Mouse (Mus musculus): ENCODE results near the gene Dhrs1.
A peak's percentile ranks its signal among the peaks of the same experiment; 100 is the strongest.

Dhrs1 gene

DNA sequence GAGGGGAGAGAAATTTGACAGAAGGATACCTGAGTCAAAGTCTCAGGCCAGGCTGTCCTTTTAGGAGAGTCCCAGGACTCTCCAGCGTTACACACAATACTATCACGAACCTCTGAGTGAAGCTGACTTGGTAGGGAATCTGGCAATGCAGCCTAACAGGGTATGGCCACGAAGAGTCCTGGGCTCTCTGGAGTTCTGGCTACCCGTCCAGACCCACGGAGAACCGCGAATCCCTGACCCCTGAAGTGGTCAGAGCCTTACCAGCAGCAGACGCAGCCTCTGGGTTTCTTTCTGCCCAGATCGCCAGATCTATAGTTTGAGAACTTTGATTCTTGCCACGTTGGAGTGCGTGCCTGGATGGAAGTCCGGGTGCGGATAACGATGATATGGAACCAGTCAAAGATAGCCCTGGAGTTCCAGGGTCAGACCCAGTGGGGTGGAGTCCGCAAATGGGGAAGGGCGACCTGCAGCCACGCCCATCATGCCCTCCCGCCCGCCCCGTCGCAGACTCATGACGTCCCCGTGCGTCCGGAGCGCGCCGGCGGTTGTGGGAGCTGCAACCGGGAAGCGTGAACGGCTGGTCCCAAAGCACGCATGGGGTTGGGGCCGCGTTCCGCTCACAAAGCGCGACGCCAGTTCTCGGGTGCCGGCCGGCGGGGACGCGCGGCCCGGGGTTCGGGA lies at the start of gene Dhrs1, which contains the start of gene Nop9:
Gene Dhrs1, minus strand, starts transcription at position 511 of the 681 bp plus-strand sequence.
Gene Nop9, plus strand, starts transcription at position 514 of the 681 bp plus-strand sequence.
- no peak for DNase-seq (ENCODE audit: low read depth)

DNA sequence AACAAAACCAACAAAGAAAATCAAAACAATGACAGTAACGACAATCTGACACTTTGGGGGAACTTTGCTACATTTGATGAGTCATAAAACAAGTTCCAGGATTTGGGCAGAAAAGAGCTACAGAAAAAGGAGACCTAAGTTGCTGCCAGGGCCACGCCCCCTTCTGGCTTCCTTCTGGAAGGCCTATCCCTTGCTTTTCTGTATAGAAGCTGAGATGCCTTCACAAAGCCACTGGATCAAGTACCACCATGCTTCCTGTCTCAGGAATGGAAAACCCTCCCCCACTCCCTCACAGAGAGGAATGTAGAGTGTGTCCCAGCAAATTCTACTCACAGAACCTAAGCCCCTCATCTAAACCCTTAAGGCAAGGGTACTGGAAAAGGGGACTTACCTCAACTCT lies 48.5 kb upstream of the Dhrs1 start:
- no peak for DNase-seq (ENCODE audit: low read depth)

- no peak for DNase-seq (ENCODE audit: low read depth)
Measured at GRCm38 (mm10) chr14:55793461-55793860, 48.0 kb upstream of the Dhrs1 start.

DNA sequence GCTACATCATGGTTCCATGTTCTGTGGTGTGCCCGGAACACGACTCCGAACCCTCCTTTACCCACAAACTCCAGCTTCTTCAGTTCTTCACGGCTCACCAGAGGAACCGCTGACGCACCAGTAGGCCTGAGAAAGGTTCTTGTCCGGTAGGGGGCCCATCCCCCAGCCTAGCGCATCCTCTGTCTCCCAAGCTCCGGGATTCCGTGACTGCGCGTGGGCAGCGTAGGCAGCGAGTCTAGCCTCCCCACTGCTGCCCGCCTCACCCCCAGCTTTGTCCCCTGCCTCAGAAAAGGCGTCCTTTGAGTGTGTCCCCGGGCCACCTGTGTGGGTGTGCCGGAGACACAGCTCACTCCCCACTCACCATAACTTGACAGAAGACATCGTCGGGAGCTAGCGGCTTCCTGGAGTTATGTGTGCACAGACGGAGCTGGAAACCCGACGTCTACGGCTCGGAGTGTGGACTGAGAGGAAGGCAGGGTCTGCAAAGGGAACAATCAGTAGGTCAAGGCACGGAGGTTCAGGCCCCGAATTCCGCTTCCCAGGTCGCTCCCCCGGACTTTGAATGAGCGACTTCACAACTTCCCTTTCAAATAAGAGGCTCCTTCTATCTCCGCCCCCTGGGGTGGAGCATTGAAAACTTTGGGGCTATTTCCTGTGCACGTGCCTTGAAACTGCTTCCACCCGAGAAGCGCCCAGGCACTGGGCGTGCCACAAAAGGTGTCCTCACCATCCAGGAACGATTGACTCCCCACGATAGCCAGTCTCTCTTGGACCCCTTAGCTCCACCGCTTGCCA lies 43.0 kb upstream of the Dhrs1 start, which contains the start of gene Ripk3:
Gene Ripk3, minus strand, starts transcription at position 610 of the 795 bp plus-strand sequence.
- peak; percentile 68 for DNase-seq (ENCODE audit: low read depth)

DNA sequence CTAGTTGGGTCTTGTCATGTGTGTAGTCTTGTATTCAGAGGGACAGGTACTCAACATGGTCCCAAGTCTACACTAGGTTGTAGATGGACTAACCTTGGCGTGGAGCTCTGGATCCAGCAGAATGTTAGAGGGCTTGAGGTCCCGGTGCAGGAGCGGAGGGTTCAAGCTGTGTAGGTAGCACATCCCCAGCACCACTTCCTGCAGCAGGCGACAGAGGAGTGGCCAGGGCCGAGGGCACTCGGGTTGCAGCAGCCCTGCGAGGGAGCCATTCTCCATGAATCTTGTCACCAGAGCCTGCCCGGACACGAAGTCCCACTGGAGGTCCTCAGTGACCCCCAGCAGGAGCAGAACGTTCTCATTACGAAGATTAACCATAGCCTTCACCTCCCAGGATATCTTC lies 42.2 kb upstream of the Dhrs1 start:
- no peak for DNase-seq (ENCODE audit: low read depth)

DNA sequence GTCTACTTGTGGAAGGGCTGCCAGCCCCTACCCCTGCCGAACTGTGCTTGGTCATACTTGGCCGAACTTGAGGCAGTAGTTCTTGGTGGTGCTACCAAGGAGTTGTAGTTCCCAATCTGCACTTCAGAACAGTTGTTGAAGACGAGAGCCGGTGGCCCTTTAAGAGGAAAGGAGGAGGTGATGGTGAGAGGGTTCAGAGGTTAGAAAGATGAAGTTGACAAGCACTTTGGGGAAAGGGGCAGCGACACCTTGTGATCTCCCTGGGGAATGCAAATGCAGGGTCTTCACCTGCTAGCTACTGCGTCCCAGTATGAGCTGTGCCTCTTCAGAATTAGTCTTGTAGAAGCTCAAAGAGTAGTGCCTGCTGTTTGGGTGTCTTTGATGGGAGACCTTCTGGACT lies 39.7 kb upstream of the Dhrs1 start:
- no peak for DNase-seq (ENCODE audit: low read depth)

DNA sequence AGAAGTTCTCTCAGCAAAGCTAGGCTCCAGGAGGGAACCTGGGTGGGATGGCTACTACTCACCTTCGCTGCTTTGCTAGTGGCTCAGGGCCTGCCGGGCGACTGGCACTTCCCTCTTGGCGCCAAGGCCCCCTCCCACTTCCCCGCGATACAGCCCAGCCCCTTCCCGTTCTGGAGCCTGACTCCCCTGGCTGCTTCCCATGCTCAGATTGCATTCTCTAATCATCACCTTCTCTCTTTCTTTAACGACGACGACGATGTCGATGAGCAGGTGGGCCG lies 38.4 kb upstream of the Dhrs1 start, which contains the start of gene Adcy4:
Gene Adcy4, minus strand, starts transcription at position 138 of the 278 bp plus-strand sequence.
- no peak for DNase-seq (ENCODE audit: low read depth)

GRCm38 (mm10) chr14:55783171-55783957 lies 37.9 kb upstream of the Dhrs1 start:
- DNase-seq (ENCODE audit: low read depth) = no peak

GRCm38 (mm10) chr14:55782361-55782960 lies 37.0 kb upstream of the Dhrs1 start:
- no peak for DNase-seq (ENCODE audit: low read depth)

DNA sequence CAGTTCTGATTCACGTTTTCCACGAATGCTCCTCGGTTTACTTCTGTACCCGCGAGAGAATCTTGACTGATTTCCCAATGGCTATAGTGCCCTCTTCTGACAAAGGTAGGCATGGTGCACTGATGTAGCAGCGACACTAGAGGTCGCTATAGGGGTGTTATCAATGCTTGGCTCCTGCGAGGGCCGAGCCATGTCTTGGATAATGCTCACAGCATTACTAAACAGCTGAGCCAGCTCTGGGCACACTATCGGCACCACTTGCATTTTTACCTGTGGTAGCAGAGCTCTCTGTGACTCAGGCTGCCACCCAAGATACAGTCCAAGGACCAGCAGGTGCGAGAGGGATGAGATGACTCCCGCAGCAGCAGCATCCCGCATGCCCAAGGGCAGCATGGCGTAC lies 35.8 kb upstream of the Dhrs1 start:
- peak; percentile 56 for DNase-seq (ENCODE audit: low read depth)

DNA sequence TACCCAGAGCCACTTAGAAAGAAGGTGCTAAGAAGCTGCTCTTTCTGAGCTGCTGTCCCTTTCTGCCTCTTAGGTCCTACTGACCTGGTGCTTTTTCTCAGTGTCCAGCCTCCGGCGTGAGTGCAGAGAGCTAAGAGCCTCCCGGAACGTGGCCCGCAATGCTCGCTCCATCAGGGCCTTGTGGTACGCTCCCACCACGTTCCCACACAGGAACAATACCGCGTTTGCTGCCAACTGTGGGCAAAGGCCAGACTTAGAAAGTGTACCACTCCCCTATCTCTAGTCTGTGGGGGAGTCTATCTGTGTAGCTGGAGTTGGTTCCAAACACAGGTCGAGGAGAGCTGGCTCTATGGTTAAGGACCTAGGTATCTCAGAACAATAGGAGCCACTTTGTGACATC lies 35.2 kb upstream of the Dhrs1 start:
- DNase-seq (ENCODE audit: low read depth) = no peak

DNA sequence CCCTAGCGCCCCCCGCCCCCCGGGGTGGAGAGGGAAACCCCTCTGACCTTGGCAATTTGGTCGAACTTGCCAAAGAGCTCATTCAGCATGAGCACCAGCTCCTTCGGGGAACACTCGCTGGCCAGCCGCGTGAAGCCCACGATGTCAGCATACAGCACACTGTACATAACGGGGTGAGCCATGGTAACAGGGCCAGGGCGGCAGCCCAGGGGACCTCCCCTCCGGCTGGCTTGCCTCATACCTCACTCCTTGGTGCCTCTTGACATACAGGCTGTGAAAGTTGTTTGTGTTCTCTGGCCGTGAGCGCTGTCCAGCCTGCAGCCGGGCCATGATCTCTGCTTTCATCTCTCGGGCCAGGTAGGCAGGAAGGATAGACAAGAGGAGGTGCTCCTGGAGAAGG lies 34.2 kb upstream of the Dhrs1 start:
- no peak for DNase-seq (ENCODE audit: low read depth)

- no peak for DNase-seq (ENCODE audit: low read depth)
Measured at GRCm38 (mm10) chr14:55778686-55779085, 33.2 kb upstream of the Dhrs1 start.

- no peak for DNase-seq (ENCODE audit: low read depth)
Measured at GRCm38 (mm10) chr14:55777806-55778205, 32.3 kb upstream of the Dhrs1 start.

DNA sequence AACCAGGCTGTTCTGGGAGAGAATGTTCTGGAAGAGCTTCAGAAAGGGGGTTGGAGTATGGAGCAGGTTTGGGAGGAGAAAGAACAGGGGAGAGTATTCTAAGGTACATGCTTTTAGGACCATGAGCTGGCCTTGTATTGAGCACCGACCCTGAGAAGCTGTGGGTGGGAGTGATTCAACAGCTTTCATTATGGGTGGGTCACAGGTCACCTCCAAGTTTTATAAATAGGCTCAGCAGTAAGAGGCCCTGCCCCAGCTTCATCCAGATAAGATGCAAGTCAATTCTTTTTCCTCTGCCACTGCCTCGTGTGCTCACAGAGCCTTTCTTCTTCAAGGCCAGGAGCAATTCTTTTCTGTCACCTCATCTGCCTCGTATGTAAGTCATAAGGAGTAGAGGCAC lies 31.7 kb upstream of the Dhrs1 start:
- no peak for DNase-seq (ENCODE audit: low read depth)

- no peak for DNase-seq (ENCODE audit: low read depth)
Measured at GRCm38 (mm10) chr14:55776711-55777110, 31.2 kb upstream of the Dhrs1 start.

DNA sequence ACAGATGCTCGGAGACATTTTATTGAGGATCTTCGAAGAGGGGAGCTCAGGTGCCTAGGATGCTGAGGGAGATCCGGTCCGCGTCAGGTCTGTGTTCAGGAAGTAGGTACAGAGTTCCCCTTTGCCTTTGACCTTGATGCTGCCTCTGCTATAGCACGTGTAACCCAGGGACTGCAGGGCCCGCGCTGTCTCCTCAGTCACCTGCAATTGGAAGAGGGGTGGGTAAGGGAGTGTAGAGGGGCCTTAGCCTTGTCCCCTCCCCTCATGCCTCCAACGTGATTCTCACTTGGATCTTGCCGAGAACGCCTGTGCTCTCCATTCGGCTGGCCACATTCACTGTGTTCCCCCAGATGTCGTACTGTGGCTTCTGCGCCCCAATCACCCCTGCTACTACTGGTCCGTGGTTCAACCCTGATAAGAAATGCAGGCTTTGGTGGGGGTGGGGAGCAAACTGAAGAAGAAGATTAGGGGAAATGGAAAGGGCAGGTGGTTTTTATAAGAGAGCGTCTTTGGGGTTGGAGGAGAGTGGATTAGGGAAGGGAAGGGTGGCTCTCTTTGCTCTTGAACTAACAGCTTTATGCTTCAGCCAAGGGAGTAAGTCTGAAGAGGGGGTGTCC lies 23.7 kb upstream of the Dhrs1 start:
- peak; percentile 54 for DNase-seq (ENCODE audit: low read depth)

DNA sequence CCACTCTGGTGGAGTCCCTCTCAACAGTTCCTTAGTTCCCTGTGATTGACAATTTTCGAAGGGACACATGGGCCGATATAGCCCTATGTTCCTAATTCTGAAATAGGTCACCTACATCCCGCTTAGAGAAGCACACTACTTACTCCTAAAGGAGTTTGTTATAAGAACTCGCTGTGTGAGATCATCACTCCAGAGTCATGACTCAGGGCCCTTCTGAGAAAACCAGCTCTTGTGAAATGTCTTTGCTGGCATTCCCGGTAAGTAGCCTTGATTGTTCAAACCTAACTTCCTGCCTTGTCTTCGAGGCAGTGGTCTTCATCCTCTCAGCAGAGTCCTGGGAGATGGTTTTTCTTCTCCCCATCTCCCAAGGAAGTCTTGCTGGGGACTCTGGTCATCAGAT lies 23.1 kb upstream of the Dhrs1 start:
- DNase-seq (ENCODE audit: low read depth) = no peak

DNA sequence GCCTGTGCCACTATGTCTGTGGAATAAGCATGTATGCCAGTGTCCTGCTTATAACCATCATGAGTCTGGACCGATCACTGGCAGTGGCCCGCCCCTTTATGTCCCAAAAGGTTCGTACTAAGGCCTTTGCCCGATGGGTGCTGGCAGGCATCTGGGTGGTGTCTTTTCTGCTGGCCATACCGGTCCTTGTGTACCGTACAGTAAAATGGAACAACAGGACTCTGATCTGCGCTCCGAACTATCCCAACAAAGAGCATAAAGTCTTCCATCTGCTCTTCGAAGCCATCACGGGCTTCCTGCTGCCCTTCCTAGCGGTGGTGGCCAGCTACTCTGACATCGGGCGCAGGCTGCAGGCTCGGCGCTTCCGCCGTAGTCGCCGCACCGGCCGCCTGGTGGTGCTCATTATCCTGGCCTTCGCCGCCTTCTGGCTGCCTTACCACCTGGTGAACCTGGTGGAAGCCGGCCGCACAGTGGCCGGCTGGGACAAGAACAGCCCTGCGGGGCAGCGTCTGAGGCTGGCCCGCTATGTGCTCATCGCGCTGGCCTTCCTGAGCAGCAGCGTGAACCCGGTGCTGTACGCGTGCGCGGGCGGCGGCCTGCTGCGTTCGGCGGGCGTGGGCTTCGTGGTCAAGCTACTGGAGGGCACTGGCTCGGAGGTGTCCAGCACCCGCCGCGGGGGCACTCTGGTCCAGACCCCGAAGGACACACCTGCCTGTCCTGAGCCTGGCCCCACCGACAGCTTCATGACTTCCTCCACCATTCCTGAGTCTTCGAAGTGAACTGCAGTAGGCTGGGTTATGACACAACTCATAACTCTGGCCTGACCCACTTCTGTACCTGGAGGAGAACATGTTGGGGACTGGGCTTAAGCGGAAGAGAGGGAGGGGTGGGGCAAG lies 22.3 kb upstream of the Dhrs1 start:
- DNase-seq (ENCODE audit: low read depth) = no peak

GRCm38 (mm10) chr14:55765696-55766095 lies 20.2 kb upstream of the Dhrs1 start, which contains the start of gene Ltb4r1:
Ltb4r1 (plus strand) TSS chr14:55765962.
- DNase-seq (ENCODE audit: low read depth) = no peak

DNA sequence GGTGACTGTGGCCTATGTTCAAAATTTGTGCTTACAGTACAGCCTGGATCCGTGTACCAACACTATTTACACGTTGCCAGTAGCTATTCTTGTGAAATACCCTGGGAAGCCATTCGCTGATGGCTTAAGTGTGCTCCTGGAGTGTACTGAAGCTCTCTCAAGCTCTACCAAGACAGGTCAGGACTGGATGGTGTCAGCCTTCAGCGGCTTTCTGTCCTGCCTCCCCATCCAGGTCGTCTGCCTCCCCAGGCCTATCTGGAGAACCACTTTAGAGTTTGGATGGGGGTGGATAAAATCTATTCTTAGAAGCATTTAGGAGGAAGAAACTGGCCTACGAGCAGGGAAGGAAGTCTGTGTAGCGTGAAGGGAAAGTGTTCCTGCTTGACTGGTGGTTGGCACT lies 17.7 kb upstream of the Dhrs1 start:
- no peak for DNase-seq (ENCODE audit: low read depth)

Data from c-Kit-positive CD71-positive TER-119-negative erythroid progenitor cells, embryonic 14.5 days (primary cell).